Mouse (Mus musculus): ENCODE measurements around the gene Snx29. TPM values are rescaled to one million over a fixed set of nuclear protein-coding genes. Genes with fewer than 3 reads are reported as not detected.

Gene Snx29
- polyA plus RNA-seq, 1 experiment from 2014 or later: 14.9 TPM

- no peaks in the 10 kb centered on the region for H3K4me1 ChIP-seq (replicated peaks)
- WGBS: 86% methylated on average over 12 of the region's 12 CpGs
- H3K36me3 ChIP-seq: peaks cover 5% of the 10 kb centered on the region; the same call in 1 of the 2 replicates
- H3K9me3 ChIP-seq: no peaks in the 10 kb centered on the region
- H3K4me3 ChIP-seq: no peak overlapping the region
- H3K27me3 ChIP-seq (ENCODE audit: insufficient read depth, poor library complexity, severe bottlenecking): no peaks in the 10 kb centered on the region
- H3K27ac ChIP-seq: no peak overlapping the region
- DNase-seq (ENCODE audit: low spot score): no peak
Observed at GRCm38 (mm10) chr16:11518803-11519498, 196.2 kb downstream of the Snx29 start.

GRCm38 (mm10) chr16:11526104-11526786 lies 203.5 kb downstream of the Snx29 start:
- no peaks in the 10 kb centered on the region for H3K36me3 ChIP-seq
- 76% methylated on average over 10 of the region's 10 CpGs for WGBS
- H3K4me3 ChIP-seq: no peak overlapping the region
- H3K9me3 ChIP-seq: no peaks in the 10 kb centered on the region
- H3K27ac ChIP-seq: no peak overlapping the region
- no peaks in the 10 kb centered on the region for H3K27me3 ChIP-seq (ENCODE audit: insufficient read depth, poor library complexity, severe bottlenecking)
- H3K4me1 ChIP-seq (replicated peaks): peaks cover 12% of the 10 kb centered on the region
- DNase-seq (ENCODE audit: low spot score): no peak

GRCm38 (mm10) chr16:11526996-11527395 lies 204.3 kb downstream of the Snx29 start:
- peaks cover 12% of the 10 kb centered on the region for H3K4me1 ChIP-seq (replicated peaks)
- no peaks in the 10 kb centered on the region for H3K9me3 ChIP-seq
- no peaks in the 10 kb centered on the region for H3K27me3 ChIP-seq (ENCODE audit: insufficient read depth, poor library complexity, severe bottlenecking)
- no peaks in the 10 kb centered on the region for H3K36me3 ChIP-seq
- no peak for DNase-seq (ENCODE audit: low spot score)
- WGBS: 90% methylated on average over 10 of the region's 10 CpGs
- no peak overlapping the region for H3K27ac ChIP-seq
- H3K4me3 ChIP-seq: no peak overlapping the region

- Histone ChIP-seq H3K27ac (no peak overlapping the region), H3K9me3 (no peaks in the 10 kb centered on the region), H3K4me3 (no peak overlapping the region), H3K27me3 (ENCODE audit: insufficient read depth, poor library complexity, severe bottlenecking) (no peaks in the 10 kb centered on the region), H3K4me1 (replicated peaks) (peaks cover 12% of the 10 kb centered on the region), H3K36me3 (no peaks in the 10 kb centered on the region)
- WGBS: 48% methylated on average over 13 of the region's 13 CpGs
- DNase-seq (ENCODE audit: low spot score): no peak
Observed at GRCm38 (mm10) chr16:11530466-11531194, 207.9 kb downstream of the Snx29 start.

GRCm38 (mm10) chr16:11531441-11531840 lies 208.7 kb downstream of the Snx29 start:
- H3K27ac ChIP-seq: no peak overlapping the region
- no peak overlapping the region for H3K4me3 ChIP-seq
- H3K9me3 ChIP-seq: no peaks in the 10 kb centered on the region
- no peaks in the 10 kb centered on the region for H3K27me3 ChIP-seq (ENCODE audit: insufficient read depth, poor library complexity, severe bottlenecking)
- H3K4me1 ChIP-seq (replicated peaks): peaks cover 12% of the 10 kb centered on the region
- H3K36me3 ChIP-seq: no peaks in the 10 kb centered on the region
- DNase-seq (ENCODE audit: low spot score): no peak
- WGBS: 91% methylated on average over 7 of the region's 7 CpGs

GRCm38 (mm10) chr16:11532592-11532991 lies 209.9 kb downstream of the Snx29 start:
- no peaks in the 10 kb centered on the region for H3K27me3 ChIP-seq (ENCODE audit: insufficient read depth, poor library complexity, severe bottlenecking)
- H3K4me1 ChIP-seq (replicated peaks): peaks cover 20% of the 10 kb centered on the region
- DNase-seq (ENCODE audit: low spot score): peak; percentile 12
- no peaks in the 10 kb centered on the region for H3K9me3 ChIP-seq
- 82% methylated on average over 8 of the region's 8 CpGs for WGBS
- H3K4me3 ChIP-seq: no peak overlapping the region
- H3K36me3 ChIP-seq: no peaks in the 10 kb centered on the region
- no peak overlapping the region for H3K27ac ChIP-seq

GRCm38 (mm10) chr16:11533441-11533840 lies 210.7 kb downstream of the Snx29 start:
- DNase-seq (ENCODE audit: low spot score): no peak
- H3K36me3 ChIP-seq: no peaks in the 10 kb centered on the region
- H3K4me3 ChIP-seq: no peak overlapping the region
- H3K27ac ChIP-seq: no peak overlapping the region
- H3K4me1 ChIP-seq (replicated peaks): peaks cover 29% of the 10 kb centered on the region
- no peaks in the 10 kb centered on the region for H3K9me3 ChIP-seq
- H3K27me3 ChIP-seq (ENCODE audit: insufficient read depth, poor library complexity, severe bottlenecking): no peaks in the 10 kb centered on the region
- 73% methylated on average over 3 of the region's 3 CpGs for WGBS

GRCm38 (mm10) chr16:11537663-11538062 lies 215.0 kb downstream of the Snx29 start:
- 47% methylated on average over 5 of the region's 5 CpGs for WGBS
- no peaks in the 10 kb centered on the region for H3K36me3 ChIP-seq
- peak; percentile 15 for DNase-seq (ENCODE audit: low spot score)
- H3K27me3 ChIP-seq (ENCODE audit: insufficient read depth, poor library complexity, severe bottlenecking): no peaks in the 10 kb centered on the region
- H3K9me3 ChIP-seq: no peaks in the 10 kb centered on the region
- peaks cover 27% of the 10 kb centered on the region for H3K4me1 ChIP-seq (replicated peaks)
- no peak overlapping the region for H3K4me3 ChIP-seq
- no peak overlapping the region for H3K27ac ChIP-seq

GRCm38 (mm10) chr16:11538191-11538590 lies 215.5 kb downstream of the Snx29 start:
- WGBS: 47% methylated on average over 3 of the region's 3 CpGs
- 0 out of 2 replicates have a peak overlapping the region, but pooled peaks have one; percentile 9 for H3K27ac ChIP-seq
- H3K36me3 ChIP-seq: no peaks in the 10 kb centered on the region
- H3K4me3 ChIP-seq: no peak overlapping the region
- H3K4me1 ChIP-seq (replicated peaks): peaks cover 27% of the 10 kb centered on the region
- H3K9me3 ChIP-seq: no peaks in the 10 kb centered on the region
- peak; percentile 52 for DNase-seq (ENCODE audit: low spot score)
- no peaks in the 10 kb centered on the region for H3K27me3 ChIP-seq (ENCODE audit: insufficient read depth, poor library complexity, severe bottlenecking)

GRCm38 (mm10) chr16:11540961-11541360 lies 218.3 kb downstream of the Snx29 start:
- Histone ChIP-seq H3K4me3 (no peak overlapping the region), H3K4me1 (replicated peaks) (peaks cover 27% of the 10 kb centered on the region), H3K27me3 (ENCODE audit: insufficient read depth, poor library complexity, severe bottlenecking) (no peaks in the 10 kb centered on the region), H3K36me3 (no peaks in the 10 kb centered on the region), H3K27ac (no peak overlapping the region), H3K9me3 (no peaks in the 10 kb centered on the region)
- DNase-seq (ENCODE audit: low spot score): no peak

- 89% methylated on average over 7 of the region's 7 CpGs for WGBS
- peaks cover 20% of the 10 kb centered on the region for H3K4me1 ChIP-seq (replicated peaks)
Observed at GRCm38 (mm10) chr16:11541769-11542168, 219.1 kb downstream of the Snx29 start.

GRCm38 (mm10) chr16:11550043-11550725 lies 227.5 kb downstream of the Snx29 start:
- Histone ChIP-seq H3K27ac (no peak overlapping the region), H3K27me3 (ENCODE audit: insufficient read depth, poor library complexity, severe bottlenecking) (no peaks in the 10 kb centered on the region), H3K9me3 (no peaks in the 10 kb centered on the region), H3K36me3 (no peaks in the 10 kb centered on the region), H3K4me3 (no peak overlapping the region), H3K4me1 (replicated peaks) (no peaks in the 10 kb centered on the region)
- 90% methylated on average over 8 of the region's 8 CpGs for WGBS
- DNase-seq (ENCODE audit: low spot score): no peak

More at GRCm38 (mm10) chr16:11541769-11542168, 219.1 kb downstream of the Snx29 start:
- Histone ChIP-seq H3K36me3 (no peaks in the 10 kb centered on the region), H3K27me3 (ENCODE audit: insufficient read depth, poor library complexity, severe bottlenecking) (no peaks in the 10 kb centered on the region), H3K9me3 (no peaks in the 10 kb centered on the region), H3K27ac (no peak overlapping the region), H3K4me3 (no peak overlapping the region)
- DNase-seq (ENCODE audit: low spot score): no peak

All from hindbrain, embryonic 10.5 days (tissue).